10 mouse cellular contexts compared by ENCODE assay signal in genomic region chr1:91064903-91065525, GRCm38 (mm10).
DNase-seq lines count a peak whose midpoint lies in the region; ATAC-seq and TF ChIP-seq lines count a peak whose summit lies in the region.
"Had no signal": no experiment of that assay in that cellular context is flagged by ENCODE, and none has a peak within 500 bp of the region (broad histone marks: within the 10 kb centered on the region; RNA-seq: fewer than 3 reads in every experiment).

No protein-coding gene starts in this region.

- peak; percentile 61 for ATAC-seq in heart, embryonic 15.5 days (replicated peaks; ENCODE audit: insufficient number of reproducible peaks, insufficient read depth, low FRiP score, low read depth)
- 0 out of 2 replicates have a peak, but pooled peaks have one; percentile 17 for ATAC-seq in limb, embryonic 15.5 days (ENCODE audit: insufficient number of reproducible peaks, low FRiP score, low TSS enrichment, low read depth)
- ATAC-seq in hindbrain, embryonic 16.5 days = no peak

- H3K9ac ChIP-seq in heart, embryonic 15.5 days = no peak overlapping the region
- H3K9ac ChIP-seq in limb, embryonic 15.5 days = no peak overlapping the region
- H3K9ac ChIP-seq in hindbrain, embryonic 16.5 days (ENCODE audit: low read depth, low read length) = no peak overlapping the region
- H3K9ac ChIP-seq: embryonic facial prominence, embryonic 13.5 days; liver, embryonic 14.5 days had no signal

- no peak for TF ChIP-seq CTCF in lung, adult 2 months (IDR thresholded peaks at IDR 0.05; ENCODE audit: insufficient read depth, low read length)

- TF ChIP-seq POLR2A in lung, adult 2 months (IDR thresholded peaks at IDR 0.05; ENCODE audit: borderline replicate concordance, extremely low read depth, low read depth, low read length) = no peak

- H3K27ac ChIP-seq in heart, embryonic 15.5 days = peak overlapping the region; percentile 81
- H3K27ac ChIP-seq in limb, embryonic 15.5 days = no peak overlapping the region
- H3K27ac ChIP-seq in hindbrain, embryonic 16.5 days (ENCODE audit: low read depth, low read length) = no peak overlapping the region
- H3K27ac ChIP-seq: embryonic facial prominence, embryonic 13.5 days; liver, embryonic 14.5 days had no signal

- peak; percentile 20 for DNase-seq in cerebellum, adult 9-11 months
- no peak for DNase-seq in cerebellum, postnatal 4 days (ENCODE audit: low spot score in 2 of 2)
- peak; percentile 32 for DNase-seq in lung, postnatal 10 days
- DNase-seq in lung, adult 2 months = no peak
- DNase-seq in thymus, postnatal 14 days = peak; percentile 40

- H3K27me3 ChIP-seq in heart, embryonic 15.5 days = no peaks in the 10 kb centered on the region
- H3K27me3 ChIP-seq in limb, embryonic 15.5 days = no peaks in the 10 kb centered on the region
- no peaks in the 10 kb centered on the region for H3K27me3 ChIP-seq in hindbrain, embryonic 16.5 days (replicated peaks; ENCODE audit: control insufficient read depth, insufficient read depth, low read length)
- H3K27me3 ChIP-seq: embryonic facial prominence, embryonic 13.5 days had no signal

- no peaks in the 10 kb centered on the region for H3K9me3 ChIP-seq in heart, embryonic 15.5 days (replicated peaks)
- H3K9me3 ChIP-seq in limb, embryonic 15.5 days = no peaks in the 10 kb centered on the region
- H3K9me3 ChIP-seq in hindbrain, embryonic 16.5 days (ENCODE audit: control insufficient read depth, low read length) = no peaks in the 10 kb centered on the region
- H3K9me3 ChIP-seq: embryonic facial prominence, embryonic 13.5 days had no signal

- peaks cover 48% of the 10 kb centered on the region for H3K4me1 ChIP-seq in lung, adult 2 months (ENCODE audit: control insufficient read depth, insufficient read depth, low read length)
- peaks cover 94% of the 10 kb centered on the region for H3K4me1 ChIP-seq in heart, embryonic 15.5 days (replicated peaks)
- H3K4me1 ChIP-seq in limb, embryonic 15.5 days = peaks cover 64% of the 10 kb centered on the region
- peaks cover 16% of the 10 kb centered on the region for H3K4me1 ChIP-seq in hindbrain, embryonic 16.5 days (ENCODE audit: control insufficient read depth, insufficient read depth, low read depth, low read length)

- peak overlapping the region; percentile 7 for H3K4me2 ChIP-seq in heart, embryonic 15.5 days
- no peak overlapping the region for H3K4me2 ChIP-seq in limb, embryonic 15.5 days
- no peak overlapping the region for H3K4me2 ChIP-seq in hindbrain, embryonic 16.5 days (ENCODE audit: low read length)
- H3K4me2 ChIP-seq: embryonic facial prominence, embryonic 13.5 days had no signal

- H3K36me3 ChIP-seq in heart, embryonic 15.5 days = no peaks in the 10 kb centered on the region
- H3K36me3 ChIP-seq in limb, embryonic 15.5 days = no peaks in the 10 kb centered on the region
- no peaks in the 10 kb centered on the region for H3K36me3 ChIP-seq in hindbrain, embryonic 16.5 days (ENCODE audit: control insufficient read depth, insufficient read depth, low read length)
- H3K36me3 ChIP-seq: embryonic facial prominence, embryonic 13.5 days had no signal

- 27% methylated on average over 11 of the region's 11 CpGs for WGBS in lung, adult 2 months
- WGBS in heart, embryonic 15.5 days = 59% methylated on average over 11 of the region's 11 CpGs
- 69% methylated on average over 11 of the region's 11 CpGs for WGBS in limb, embryonic 15.5 days
- 85% methylated on average over 11 of the region's 11 CpGs for WGBS in hindbrain, embryonic 16.5 days

- H3K4me3 ChIP-seq in lung, adult 2 months (replicated peaks; ENCODE audit: extremely low read depth, low read depth, low read length) = no peak overlapping the region
- no peak overlapping the region for H3K4me3 ChIP-seq in heart, embryonic 15.5 days
- no peak overlapping the region for H3K4me3 ChIP-seq in limb, embryonic 15.5 days
- no peak overlapping the region for H3K4me3 ChIP-seq in hindbrain, embryonic 16.5 days (ENCODE audit: low read length)
- H3K4me3 ChIP-seq: embryonic facial prominence, embryonic 13.5 days had no signal

Comparison
In these comparisons a context has a peak if more than half of its experiments do, and no peak if none do; other contexts are left out.
1. DNase-seq: peak in cerebellum, adult 9-11 months (single experiment), lung, postnatal 10 days (single experiment) and thymus, postnatal 14 days (single experiment); none in cerebellum, postnatal 4 days (0 of 2) and lung, adult 2 months (single experiment).